Mouse (Mus musculus) C2C12 (cell line): ENCODE results near the gene Ltb.

ENCODE experiments used
- CEBPB ChIP-seq: IDR thresholded peaks from one replicate; pipeline ENCODE4 v1.6.1; 2011; ENCODE audit warnings: low read depth, mild to moderate bottlenecking, control low read depth, moderate library complexity
- CTCF ChIP-seq: IDR thresholded peaks from one replicate; pipeline ENCODE4 v1.5.1; 2011; ENCODE audit not compliant: control insufficient read depth, insufficient read depth, insufficient read length
- FOSL1 ChIP-seq: IDR thresholded peaks from one replicate; pipeline ENCODE4 v1.8.0; 2011; ENCODE audit warnings: mild to moderate bottlenecking, low read length; ENCODE audit not compliant: poor library complexity, insufficient read depth, severe bottlenecking
- MAX ChIP-seq: IDR thresholded peaks from one replicate; pipeline ENCODE4 v1.6.1; 2011; ENCODE audit warnings: mild to moderate bottlenecking, control low read depth
- MYOD1 ChIP-seq: IDR thresholded peaks from one replicate; pipeline ENCODE4 v1.6.1; 2011; ENCODE audit warnings: low read depth; ENCODE audit not compliant: control insufficient read depth, insufficient read length
- USF1 ChIP-seq: IDR thresholded peaks from one replicate; pipeline ENCODE4 v1.6.1; 2011; ENCODE audit warnings: low read depth, mild to moderate bottlenecking, control low read depth, moderate library complexity

DNA sequence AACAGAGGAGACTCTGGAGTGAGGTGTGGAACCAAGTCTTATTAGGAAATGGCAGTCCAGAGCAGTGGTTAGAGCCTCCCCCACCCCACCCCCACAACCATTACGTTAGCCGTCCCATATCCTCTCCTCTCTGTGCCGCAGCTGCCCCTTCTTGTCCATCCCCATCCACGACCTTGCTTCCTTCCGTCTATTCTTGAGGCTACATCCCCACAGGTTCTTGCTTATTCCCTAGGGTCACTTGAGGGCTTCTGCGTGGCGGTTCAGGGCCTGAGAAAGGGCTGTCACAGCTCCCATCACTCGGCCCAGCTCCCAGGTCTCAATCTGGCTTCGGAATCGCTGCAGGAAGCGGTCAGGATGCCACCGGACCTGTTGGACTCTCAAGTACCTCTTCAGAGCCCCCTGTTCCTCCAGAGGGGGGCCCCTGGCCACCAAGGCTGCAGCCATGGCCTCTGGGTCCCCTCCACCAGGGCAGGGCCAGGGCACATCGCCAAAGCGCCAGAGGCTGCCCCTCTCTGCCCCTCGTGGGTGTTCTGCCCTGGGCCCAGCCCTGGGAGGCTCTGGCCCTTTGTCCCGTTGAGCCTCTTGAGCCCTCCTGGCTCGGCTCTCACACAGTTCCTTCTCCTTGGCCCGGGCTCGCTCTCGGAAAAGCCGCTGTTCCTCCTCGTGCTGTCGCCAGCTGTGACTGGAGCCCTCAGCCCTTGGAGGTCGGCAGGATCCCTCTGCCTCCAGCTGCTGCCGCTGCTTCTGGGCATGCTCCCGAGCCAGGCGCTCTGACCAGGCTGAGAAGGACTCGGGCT is 26.1 kb downstream of the Ltb start, which contains the start of gene Gm16181:
- TF ChIP-seq CTCF = no peak
- TF ChIP-seq MAX = no peak
- no peak for TF ChIP-seq MYOD1
- TF ChIP-seq USF1 = no peak
- no peak for TF ChIP-seq CEBPB
- TF ChIP-seq FOSL1 = no peak
